Mouse (Mus musculus) hindbrain, embryonic 14.5 days (tissue): Measurements from ENCODE around the gene Pcnx3. TPM values are rescaled to one million over a fixed set of nuclear protein-coding genes. Genes with fewer than 3 reads are reported as not detected.

Experiments used
- ATAC-seq: fragments of 200-750 bp; cut with Nextera tagmentation; 2 replicates; pipeline ENCODE4 v1.8.0; 2017; ENCODE audit warnings: moderate number of reproducible peaks, mild to moderate bottlenecking, moderate TSS enrichment, moderate library complexity; ENCODE audit not compliant: low FRiP score
- DNase-seq: peaks from one replicate; pipeline ENCODE4 v3.0.0-alpha.2; 2015; ENCODE audit warnings: low spot score
- H3K27ac ChIP-seq: fragments of 300-500 bp; sonication (generic); 2 replicates; pipeline ENCODE4 v1.5.1; 2014; ENCODE audit warnings: mild to moderate bottlenecking, moderate library complexity
- H3K27me3 ChIP-seq: fragments of 300-500 bp; sonication (generic); 2 replicates; pipeline ENCODE4 v1.6.1; 2014; ENCODE audit warnings: mild to moderate bottlenecking, low read length, mixed read lengths; ENCODE audit not compliant: control insufficient read depth, insufficient read depth
- H3K36me3 ChIP-seq: fragments of 300-500 bp; sonication (generic); replicated peaks from 2 replicates; pipeline ENCODE4 v1.6.1; 2014; ENCODE audit not compliant: control insufficient read depth, insufficient read depth
- H3K4me1 ChIP-seq: fragments of 300-500 bp; sonication (generic); replicated peaks from 2 replicates; pipeline ENCODE4 v1.6.1; 2014; ENCODE audit warnings: antibody characterized with exemption, low read length, mixed read lengths; ENCODE audit not compliant: control insufficient read depth, insufficient read depth
- H3K4me2 ChIP-seq: fragments of 300-500 bp; sonication (generic); replicated peaks from 2 replicates; pipeline ENCODE4 v1.6.1; 2014; ENCODE audit warnings: mild to moderate bottlenecking, moderate library complexity
- H3K4me3 ChIP-seq: fragments of 300-500 bp; sonication (generic); replicated peaks from 2 replicates; pipeline ENCODE4 v1.5.1; 2014; ENCODE audit warnings: mild to moderate bottlenecking, low read length
- H3K9ac ChIP-seq: fragments of 300-500 bp; sonication (generic); 2 replicates; pipeline ENCODE4 v1.6.1; 2014
- H3K9me3 ChIP-seq: fragments of 300-500 bp; sonication (generic); 2 replicates; pipeline ENCODE4 v1.6.1; 2016; ENCODE audit warnings: low read length; ENCODE audit not compliant: control insufficient read depth
- WGBS: fragments of 180-500 bp; shearing (Covaris S2); extraction: QIAGEN DNeasy Blood & Tissue Kit; methylation state at CpG from one replicate; pipeline ENCODE4 v1.1.7; 2014; 5-methylcytosine and 5-hydroxymethylcytosine counted together
- polyA plus RNA-seq: library from polyadenylated mRNA; unstranded; fragments of >200 nt; fragmentation: Nextera tagmentation; extraction: Ambion mirVana; gene quantifications from 2 replicates; pipeline ENCODE4 v1.2.1, GENCODE M21; 2014

The Pcnx3 gene
- 28.3 and 32.1 TPM in 2 replicates for polyA plus RNA-seq

- peak within 1 kb of the TSS; percentile 97 for H3K4me3 ChIP-seq
- H3K36me3 ChIP-seq = peaks cover 42% of the 10 kb centered on the region
- WGBS = under 1% methylated on average over 69 of the region's 69 CpGs
- peak within 1 kb of the TSS; percentile 99 for H3K4me2 ChIP-seq
- ATAC-seq (peak; percentile 94), DNase-seq (peak; percentile 98)
- no peaks in the 10 kb centered on the region for H3K9me3 ChIP-seq
- peaks cover 32% of the 10 kb centered on the region for H3K4me1 ChIP-seq
- H3K9ac ChIP-seq = peak within 1 kb of the TSS; percentile 93
- no peaks in the 10 kb centered on the region for H3K27me3 ChIP-seq
- H3K27ac ChIP-seq = peak within 1 kb of the TSS; percentile 78
Measured at GRCm38 (mm10) chr19:5688200-5689087, at the start of gene Pcnx3, which contains the start of gene Map3k11. Gene Pcnx3 (minus strand): TSS chr19:5688908. Gene Map3k11 (plus strand): TSS chr19:5688742.

DNA sequence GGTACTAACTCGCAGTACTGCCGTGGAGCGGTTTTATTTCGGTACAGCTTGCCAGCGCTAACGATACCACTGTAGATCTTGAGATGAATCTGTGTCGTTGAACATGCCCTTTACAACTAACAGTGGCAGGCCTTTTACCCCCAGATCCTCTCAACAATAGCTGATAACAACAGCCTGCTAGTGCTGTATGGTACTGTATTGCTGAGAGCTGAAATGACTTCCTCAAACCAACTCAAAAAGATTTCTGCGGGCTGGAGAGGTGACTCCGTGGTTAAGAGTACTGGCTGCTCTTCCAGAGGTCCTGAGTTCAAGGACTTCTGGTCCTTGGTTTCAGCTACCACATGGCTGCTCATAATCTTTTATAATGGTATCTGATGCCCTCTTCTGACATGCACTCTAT lies 45.6 kb upstream of the Pcnx3 start:
- Histone ChIP-seq H3K36me3 (peaks cover 5% of the 10 kb centered on the region; the same call in 1 of the 2 replicates), H3K4me2 (no peak overlapping the region), H3K9ac (no peak overlapping the region), H3K4me3 (no peak overlapping the region), H3K9me3 (no peaks in the 10 kb centered on the region), H3K27ac (no peak overlapping the region), H3K27me3 (0 out of 2 replicates have a peak, but pooled peaks cover 4% of the 10 kb centered on the region), H3K4me1 (peaks cover 19% of the 10 kb centered on the region)
- ATAC-seq (no peak), DNase-seq (no peak)
- 86% methylated on average over 9 of the region's 9 CpGs for whole genome bisulfite sequencing

DNA sequence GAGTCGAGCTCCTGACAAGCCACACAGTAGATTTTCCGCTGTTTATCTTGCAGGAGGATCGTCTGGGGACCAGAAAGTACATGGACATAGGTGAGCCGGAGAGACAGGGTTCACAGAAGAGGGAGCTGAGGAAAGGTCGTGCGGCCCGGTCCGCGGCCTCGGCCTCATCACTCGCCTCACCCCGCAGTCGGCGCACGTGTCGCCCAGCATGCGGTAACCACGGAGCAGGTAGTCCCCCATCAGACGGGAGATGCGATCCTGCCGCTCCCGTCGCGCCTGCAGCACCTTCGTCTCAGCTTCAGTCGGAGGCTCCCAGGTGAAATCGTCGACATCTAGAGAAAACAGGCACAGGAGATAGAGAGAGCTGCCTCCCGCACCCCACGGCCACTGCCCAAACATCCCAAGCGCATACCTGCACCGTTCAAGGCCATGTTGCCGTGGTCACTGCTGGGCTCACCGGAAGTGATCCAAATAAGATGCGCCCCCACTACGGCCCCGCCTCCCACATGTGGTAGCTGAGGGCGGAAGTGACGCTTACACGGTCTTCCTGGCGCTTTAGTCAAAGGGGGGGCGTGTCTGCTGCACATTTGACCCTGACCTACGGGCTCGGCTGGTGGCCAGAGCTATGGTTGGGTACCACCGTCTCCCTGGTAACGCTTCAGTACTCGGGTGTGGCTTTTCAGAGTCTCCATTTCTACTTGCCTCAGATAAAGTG lies 42.7 kb upstream of the Pcnx3 start:
- Histone ChIP-seq H3K27ac (peak overlapping the region; percentile 49; the same call in 1 of the 2 replicates), H3K4me3 (peak overlapping the region; percentile 83), H3K27me3 (0 out of 2 replicates have a peak, but pooled peaks cover 3% of the 10 kb centered on the region), H3K4me1 (peaks cover 40% of the 10 kb centered on the region), H3K9ac (peak overlapping the region; percentile 85), H3K36me3 (peaks cover 9% of the 10 kb centered on the region; the same call in 1 of the 2 replicates), H3K9me3 (no peaks in the 10 kb centered on the region), H3K4me2 (peak overlapping the region; percentile 100)
- under 1% methylated on average over 47 of the region's 47 CpGs for WGBS
- DNase-seq (peak; percentile 96), ATAC-seq (peak; percentile 89)

- Histone ChIP-seq H3K4me2 (peak overlapping the region; percentile 100), H3K27me3 (0 out of 2 replicates have a peak, but pooled peaks cover 2% of the 10 kb centered on the region), H3K9me3 (no peaks in the 10 kb centered on the region), H3K4me1 (peaks cover 49% of the 10 kb centered on the region), H3K4me3 (peak overlapping the region; percentile 89), H3K9ac (peak overlapping the region; percentile 85), H3K36me3 (peaks cover 12% of the 10 kb centered on the region; the same call in 1 of the 2 replicates), H3K27ac (no peak overlapping the region)
- ATAC-seq (no peak), DNase-seq (no peak)
- 73% methylated on average over 29 of the region's 29 CpGs for WGBS
Measured at GRCm38 (mm10) chr19:5730314-5731186, 41.8 kb upstream of the Pcnx3 start.

- peaks cover 55% of the 10 kb centered on the region for H3K4me1 ChIP-seq
- WGBS = under 1% methylated on average over 37 of the region's 37 CpGs
- peak; percentile 80 for ATAC-seq
- peak within 1 kb of the TSS; percentile 99 for H3K9ac ChIP-seq
- peaks cover 21% of the 10 kb centered on the region for H3K36me3 ChIP-seq
- peak within 1 kb of the TSS; percentile 100 for H3K4me2 ChIP-seq
- peak within 1 kb of the TSS; percentile 89 for H3K4me3 ChIP-seq
- H3K27me3 ChIP-seq = no peaks in the 10 kb centered on the region
- peak; percentile 81 for DNase-seq
- no peaks in the 10 kb centered on the region for H3K9me3 ChIP-seq
- peak within 1 kb of the TSS; percentile 95 for H3K27ac ChIP-seq
Measured at GRCm38 (mm10) chr19:5729444-5729815, 40.7 kb upstream of the Pcnx3 start, which contains the start of gene Fam89b. Gene Fam89b (minus strand): TSS chr19:5729653.

DNA sequence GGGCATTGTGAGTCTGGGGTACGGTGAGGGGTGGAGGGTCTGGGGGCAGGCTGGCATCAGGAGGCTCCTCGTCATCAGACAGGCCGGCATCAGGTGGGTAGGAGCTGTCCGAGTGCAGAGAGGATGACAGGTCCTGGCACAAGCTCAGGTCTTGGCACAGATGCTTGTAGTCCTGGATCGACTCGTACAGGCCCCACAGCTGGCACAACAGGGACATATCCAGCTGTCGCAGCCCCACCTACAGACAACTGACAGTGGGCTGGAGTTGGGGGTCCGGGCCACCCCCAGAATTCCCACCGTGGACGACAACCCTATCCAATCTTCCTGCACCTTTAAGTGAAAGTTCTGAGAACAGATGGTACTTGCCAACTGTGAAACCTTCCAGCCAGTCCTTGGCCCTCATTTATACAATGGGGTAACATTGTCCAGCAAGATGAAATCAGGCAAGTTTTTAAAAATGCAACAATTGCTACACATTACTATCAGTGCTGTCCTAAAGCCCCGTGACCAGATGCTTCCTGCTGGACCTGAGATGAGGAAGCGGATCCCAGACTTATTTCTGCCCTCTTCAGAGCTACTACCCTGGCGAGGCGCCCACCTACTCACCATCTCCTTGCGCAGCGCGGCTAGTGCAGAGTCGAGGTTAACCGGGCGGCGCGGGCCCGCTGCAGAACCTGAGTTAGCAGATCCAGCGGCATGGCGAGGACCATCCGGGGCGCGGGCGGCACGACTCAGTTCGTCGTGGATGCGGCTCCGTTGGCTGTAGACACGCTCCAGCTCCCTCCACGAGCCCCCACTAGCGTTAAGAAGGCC lies 40.1 kb upstream of the Pcnx3 start:
- H3K9me3 ChIP-seq = no peaks in the 10 kb centered on the region
- peak overlapping the region; percentile 100 for H3K4me2 ChIP-seq
- peak overlapping the region; percentile 99 for H3K9ac ChIP-seq
- peak overlapping the region; percentile 95 for H3K27ac ChIP-seq
- DNase-seq (no peak), ATAC-seq (peak; percentile 12)
- H3K4me3 ChIP-seq = peak overlapping the region; percentile 89
- 6% methylated on average over 37 of the region's 37 CpGs for WGBS
- peaks cover 55% of the 10 kb centered on the region for H3K4me1 ChIP-seq
- H3K27me3 ChIP-seq = no peaks in the 10 kb centered on the region
- peaks cover 27% of the 10 kb centered on the region for H3K36me3 ChIP-seq

DNA sequence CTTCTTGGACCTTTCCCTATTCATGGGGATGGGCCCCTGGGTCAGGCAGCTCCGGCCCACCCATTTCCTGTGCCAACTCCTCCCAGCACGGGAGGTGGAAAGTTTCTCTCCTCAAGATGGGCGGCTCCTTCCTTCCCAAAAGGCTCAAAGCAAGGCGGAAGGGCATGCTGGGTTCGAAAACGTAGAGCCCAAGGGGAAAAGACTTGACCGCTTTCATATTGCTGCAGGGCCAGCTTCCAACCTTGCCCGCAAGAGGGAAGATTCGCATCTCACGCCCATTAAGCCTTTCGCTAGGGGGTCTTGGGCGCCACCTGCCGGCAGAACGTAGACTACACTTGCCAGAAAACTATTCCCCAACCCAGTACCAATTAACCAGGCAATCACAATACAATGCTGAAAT lies 39.0 kb upstream of the Pcnx3 start:
- no peaks in the 10 kb centered on the region for H3K27me3 ChIP-seq
- H3K36me3 ChIP-seq = peaks cover 38% of the 10 kb centered on the region
- H3K4me3 ChIP-seq = peak overlapping the region; percentile 89
- DNase-seq (peak; percentile 90), ATAC-seq (no peak)
- H3K4me1 ChIP-seq = peaks cover 55% of the 10 kb centered on the region
- H3K27ac ChIP-seq = peak overlapping the region; percentile 95; the same call in 1 of the 2 replicates
- H3K9ac ChIP-seq = peak overlapping the region; percentile 99
- 4% methylated on average over 14 of the region's 14 CpGs for WGBS
- peak overlapping the region; percentile 100 for H3K4me2 ChIP-seq
- no peaks in the 10 kb centered on the region for H3K9me3 ChIP-seq
